Mouse (Mus musculus): ENCODE results near the gene Phf21a.

Phf21a gene

GRCm38 (mm10) chr2:92361795-92362194 lies 268.9 kb downstream of the Phf21a start:
- DNase-seq (ENCODE audit: low spot score) = no peak

GRCm38 (mm10) chr2:92362571-92363228 lies 269.8 kb downstream of the Phf21a start:
- DNase-seq (ENCODE audit: low spot score) = no peak

GRCm38 (mm10) chr2:92364086-92364485 lies 271.2 kb downstream of the Phf21a start:
- no peak for DNase-seq (ENCODE audit: low spot score)

GRCm38 (mm10) chr2:92365568-92365967 lies 272.7 kb downstream of the Phf21a start:
- DNase-seq (ENCODE audit: low spot score) = no peak

GRCm38 (mm10) chr2:92367383-92368029 lies 274.6 kb downstream of the Phf21a start:
- DNase-seq (ENCODE audit: low spot score) = no peak

GRCm38 (mm10) chr2:92370375-92370774 lies 277.5 kb downstream of the Phf21a start:
- DNase-seq (ENCODE audit: low spot score) = peak; percentile 31

GRCm38 (mm10) chr2:92370821-92371805 lies 278.2 kb downstream of the Phf21a start:
- DNase-seq (ENCODE audit: low spot score) = peak; percentile 84

GRCm38 (mm10) chr2:92371971-92372690 lies 279.2 kb downstream of the Phf21a start:
- DNase-seq (ENCODE audit: low spot score) = peak; percentile 78

GRCm38 (mm10) chr2:92372767-92373436 lies 280.0 kb downstream of the Phf21a start:
- DNase-seq (ENCODE audit: low spot score) = no peak

- DNase-seq (ENCODE audit: low spot score) = no peak
Observed at GRCm38 (mm10) chr2:92373437-92373813, 280.5 kb downstream of the Phf21a start.

GRCm38 (mm10) chr2:92374514-92374913 lies 281.6 kb downstream of the Phf21a start, which contains the start of the genes Pex16 and Large2:
Gene Pex16, plus strand, starts transcription at chr2:92374676.
Gene Large2, minus strand, starts transcription at chr2:92374869.
- peak; percentile 72 for DNase-seq (ENCODE audit: low spot score)

GRCm38 (mm10) chr2:92375099-92375623 lies 282.2 kb downstream of the Phf21a start:
- peak; percentile 95 for DNase-seq (ENCODE audit: low spot score)

- DNase-seq (ENCODE audit: low spot score) = no peak
Observed at GRCm38 (mm10) chr2:92375788-92376187, 282.9 kb downstream of the Phf21a start.

- no peak for DNase-seq (ENCODE audit: low spot score)
Observed at GRCm38 (mm10) chr2:92376300-92376699, 283.4 kb downstream of the Phf21a start.

- DNase-seq (ENCODE audit: low spot score) = no peak
Observed at GRCm38 (mm10) chr2:92377320-92377719, 284.4 kb downstream of the Phf21a start.

- DNase-seq (ENCODE audit: low spot score) = no peak
Observed at GRCm38 (mm10) chr2:92379783-92380494, 287.0 kb downstream of the Phf21a start.

- DNase-seq (ENCODE audit: low spot score) = no peak
Observed at GRCm38 (mm10) chr2:92380495-92381050, 287.7 kb downstream of the Phf21a start.

- DNase-seq (ENCODE audit: low spot score) = no peak
Observed at GRCm38 (mm10) chr2:92381161-92381560, 288.2 kb downstream of the Phf21a start.

- no peak for DNase-seq (ENCODE audit: low spot score)
Observed at GRCm38 (mm10) chr2:92381901-92382588, 289.1 kb downstream of the Phf21a start, which contains the start of gene 1700029I15Rik. Gene 1700029I15Rik, plus strand, starts transcription at chr2:92382538.

Data from embryo, embryonic 10 days (tissue).